Mouse (Mus musculus) mesoderm, embryonic 11.5 days (tissue): ENCODE measurements around the gene Itga11.
"Not testable (repeated sequence)": the region's sequence is repeated elsewhere in the genome, so short reads cannot be mapped to it uniquely, and the experiment has no call there.

ENCODE experiments used
- DNase-seq: peaks from one replicate; pipeline ENCODE4 v3.0.0-alpha.2; 2012; ENCODE audit warnings: low read depth, low spot score

Gene Itga11

DNA sequence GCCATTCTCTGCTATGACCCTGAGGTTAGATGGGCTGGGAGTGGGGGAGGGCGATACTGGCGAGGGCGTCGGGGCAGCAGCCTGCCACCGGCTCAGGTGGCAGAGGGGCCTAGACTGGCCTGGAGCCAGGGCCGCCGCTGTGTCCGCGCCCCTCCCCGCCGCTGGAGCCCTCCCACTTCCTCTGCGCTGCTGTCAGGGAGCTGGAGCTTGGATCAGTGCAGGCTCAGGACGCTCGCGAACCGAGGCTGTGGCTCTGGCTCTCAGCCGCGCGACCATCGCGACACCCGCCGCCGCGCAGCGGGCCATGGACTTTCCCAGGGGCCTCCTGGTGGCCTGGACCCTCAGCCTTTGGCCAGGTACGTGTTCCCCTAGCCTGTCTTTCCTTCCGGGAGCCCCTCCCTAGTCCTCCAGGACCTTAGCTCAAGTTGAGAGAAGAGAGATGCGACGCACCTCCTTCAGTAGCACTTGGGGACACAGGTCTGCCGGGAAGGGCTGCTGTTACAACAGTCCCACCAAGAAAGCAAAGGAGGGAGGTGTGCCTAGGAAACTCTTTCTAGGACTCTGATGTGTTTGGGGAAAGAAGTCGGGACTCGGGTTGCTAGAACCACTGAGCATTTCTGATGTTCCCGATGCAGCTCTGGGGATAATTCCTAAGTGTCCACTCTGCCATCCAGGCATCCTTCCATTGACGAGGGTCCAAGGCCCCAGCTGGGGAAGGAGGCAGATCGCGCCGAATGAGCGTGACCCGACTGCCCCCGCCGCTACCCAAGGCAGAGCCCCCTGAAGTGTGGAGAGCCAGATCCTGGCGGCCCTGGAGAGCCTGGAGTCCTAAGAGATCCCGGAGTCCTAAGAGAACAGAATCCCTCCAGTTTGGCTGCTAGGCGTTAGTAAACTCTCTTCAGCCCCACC lies at the start of gene Itga11:
Gene Itga11, plus strand, starts transcription at position 186 of the 909 bp plus-strand sequence.
- DNase-seq, result peak; percentile 39

DNA sequence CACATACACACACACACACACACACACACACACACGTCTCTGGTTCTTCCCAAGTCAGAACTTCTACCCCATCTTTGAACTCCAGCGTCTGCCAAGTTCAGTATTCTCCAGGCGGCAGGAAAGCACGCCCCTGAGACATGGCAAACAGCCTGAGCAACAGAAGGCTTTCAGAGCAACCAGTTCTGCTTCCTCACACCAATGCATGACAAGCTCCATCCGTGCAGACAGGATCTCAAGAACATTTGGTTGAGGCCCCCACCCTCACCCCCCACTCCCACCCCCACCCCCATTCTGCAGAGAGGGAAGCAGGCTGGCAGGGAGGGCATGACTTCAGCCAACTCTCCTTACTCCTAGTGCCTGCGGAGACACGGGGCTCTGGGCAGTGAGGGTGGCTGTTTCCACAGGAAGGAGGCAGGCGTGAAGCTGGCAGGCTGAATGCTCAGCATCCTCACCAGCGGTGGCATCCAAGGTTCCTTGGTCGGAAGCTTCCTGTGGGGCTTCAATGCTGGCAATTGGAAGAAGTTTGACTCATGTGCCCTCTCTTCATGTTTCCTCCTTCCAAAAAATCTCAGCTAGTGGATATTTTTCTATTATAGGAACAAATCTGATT lies 46.9 kb upstream of the Itga11 start:
- DNase-seq, result no peak

DNA sequence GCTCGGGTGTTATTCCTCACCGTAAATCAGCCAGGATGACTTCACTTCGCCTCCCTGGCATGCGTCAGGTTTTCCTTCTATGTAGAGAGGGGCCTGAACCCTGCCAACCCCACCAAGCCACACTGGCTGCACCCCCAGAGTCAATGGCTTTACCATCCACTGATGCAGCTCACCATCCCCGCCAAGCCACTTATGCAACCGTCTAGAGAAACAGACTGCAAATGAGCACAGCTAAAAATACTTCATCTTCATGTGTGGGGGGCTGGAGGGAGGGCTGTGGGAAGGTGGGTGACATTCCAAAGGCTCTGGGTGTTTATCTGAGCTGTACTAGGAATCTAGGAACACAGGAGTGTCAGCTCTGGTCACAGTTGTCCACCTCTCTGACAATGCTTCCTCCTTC lies 45.2 kb upstream of the Itga11 start:
- no peak for DNase-seq

DNA sequence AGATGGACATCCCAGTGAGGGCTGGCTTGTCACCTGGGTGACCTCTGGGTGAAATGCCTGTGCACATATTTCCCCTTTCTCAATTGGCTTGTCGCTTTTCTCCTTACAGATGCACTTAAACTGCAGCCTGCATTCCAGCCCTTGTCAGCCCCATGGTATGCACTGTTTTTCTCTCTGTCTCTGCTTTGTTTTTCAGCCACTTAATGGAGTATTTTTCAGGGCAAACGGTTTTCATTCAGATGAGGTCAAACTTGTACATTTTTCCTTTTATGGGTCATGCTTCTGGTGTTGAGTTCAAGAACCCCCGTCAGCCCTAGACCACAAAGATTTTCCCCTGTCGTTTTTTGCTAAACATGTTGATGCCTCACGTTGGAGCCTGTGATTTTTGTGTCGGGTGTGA lies 39.6 kb upstream of the Itga11 start:
- peak; percentile 17 for DNase-seq

DNA sequence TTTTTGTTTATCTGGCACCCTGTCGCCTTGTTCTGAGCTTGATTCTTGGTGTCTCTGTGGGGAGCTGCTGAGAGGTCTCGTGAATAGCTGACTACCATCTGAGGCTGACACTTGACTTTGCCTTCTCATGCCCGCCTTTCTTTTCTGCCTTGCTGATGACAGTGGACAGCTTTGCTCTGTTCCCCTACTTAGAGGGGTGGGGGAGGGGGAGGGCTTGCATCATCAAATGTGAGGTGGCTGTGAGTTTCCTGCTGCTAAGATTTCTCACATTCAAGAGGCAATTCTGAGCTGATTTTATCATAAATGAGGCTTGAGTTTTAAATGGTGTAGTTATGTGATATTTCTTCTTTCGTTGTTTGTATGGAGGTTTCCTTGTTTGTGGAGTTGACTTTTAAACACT lies 37.9 kb upstream of the Itga11 start:
- DNase-seq, result no peak

DNA sequence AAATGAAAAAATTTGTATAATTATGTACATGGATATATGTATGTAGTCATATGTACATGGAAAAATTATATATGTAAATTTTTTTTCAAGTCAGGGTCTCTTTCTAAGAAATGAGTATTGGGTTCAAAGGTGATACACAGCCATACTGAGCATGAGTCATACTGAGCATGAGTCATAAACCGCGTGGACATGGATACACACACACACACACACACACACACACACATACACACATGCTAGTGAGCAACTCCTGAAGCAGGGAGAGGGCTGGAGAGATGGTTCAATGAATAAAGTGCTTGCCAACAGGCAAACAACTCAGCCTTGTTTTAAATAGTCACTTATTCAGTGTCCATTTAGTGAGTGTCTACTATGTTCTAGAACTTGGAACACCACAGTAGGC lies 37.4 kb upstream of the Itga11 start:
- no peak for DNase-seq

DNA sequence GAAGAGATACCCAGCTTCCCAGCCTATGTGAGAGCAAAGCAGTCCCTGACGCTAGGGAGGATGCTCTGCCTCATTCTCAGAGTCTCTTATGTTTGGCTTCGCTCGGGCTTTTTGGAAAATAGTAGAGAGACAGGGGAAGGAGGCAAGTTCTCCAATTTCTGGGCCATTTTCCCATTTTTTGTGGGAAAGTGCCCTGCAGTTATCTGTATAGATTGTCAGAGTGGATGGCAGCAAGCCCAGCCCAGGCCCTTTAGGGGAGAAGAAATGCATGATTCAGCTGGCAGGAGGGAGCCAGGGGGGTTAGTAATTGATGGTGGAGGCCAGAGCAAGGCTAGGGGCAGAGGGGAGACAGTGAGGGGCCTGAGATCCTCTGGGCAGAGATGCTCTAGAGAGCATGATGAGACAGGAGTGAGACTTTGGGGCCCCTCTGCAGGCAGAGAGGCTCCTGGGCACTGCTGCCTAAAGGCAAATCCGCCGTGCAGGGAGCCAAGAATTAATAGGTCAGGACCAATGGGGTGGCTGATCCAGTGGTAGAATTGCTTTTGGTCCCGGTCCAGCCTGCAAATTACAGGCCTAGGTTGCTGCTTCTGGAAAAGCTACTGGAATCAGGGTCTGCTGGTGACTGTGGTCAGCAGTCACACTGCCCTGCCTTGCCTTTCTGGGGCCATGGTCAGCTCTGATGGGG lies 31.8 kb upstream of the Itga11 start:
- DNase-seq, result no peak

DNA sequence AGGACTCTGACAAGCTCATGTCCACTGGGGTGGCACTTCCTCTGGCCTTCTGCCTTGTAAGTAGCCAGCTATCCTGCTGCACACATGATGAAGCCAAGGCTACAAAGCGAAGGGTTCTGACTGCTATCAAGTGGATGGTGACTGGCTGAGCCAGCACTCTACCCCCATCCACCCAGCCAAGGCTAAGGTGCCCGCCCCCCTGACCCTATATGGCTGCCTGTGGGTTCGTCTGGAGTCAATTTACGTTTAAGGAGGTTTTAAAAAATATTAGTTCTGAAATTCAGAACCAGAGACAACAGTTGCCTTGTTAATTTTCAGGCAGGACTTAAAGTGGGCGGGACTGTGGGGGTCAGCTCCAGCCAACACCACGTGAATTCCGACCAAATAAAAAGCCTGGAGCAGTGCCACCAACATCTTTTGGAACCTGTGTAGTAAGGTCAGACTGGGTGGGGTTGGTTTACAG lies 30.9 kb upstream of the Itga11 start:
- DNase-seq, result no peak

DNA sequence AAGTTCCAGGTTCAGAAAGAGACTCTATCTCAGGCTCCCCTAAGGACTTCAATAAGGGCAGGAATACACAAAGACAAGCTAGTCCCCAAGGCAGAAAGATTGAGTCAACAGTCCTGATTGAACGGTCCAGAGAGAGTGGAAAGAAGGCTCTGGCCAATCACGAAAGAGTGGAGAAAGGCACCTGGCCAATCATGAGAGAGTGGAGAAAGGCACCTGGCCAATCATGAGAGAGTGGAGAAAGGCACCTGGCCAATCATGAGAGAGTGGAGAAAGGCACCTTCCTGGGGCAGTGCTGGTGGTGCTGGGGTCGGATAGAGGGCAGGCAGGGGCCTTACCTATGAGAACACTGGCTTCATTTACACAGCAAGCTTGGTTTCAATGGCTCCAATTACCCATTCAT lies 28.2 kb upstream of the Itga11 start:
- DNase-seq, result no peak

DNA sequence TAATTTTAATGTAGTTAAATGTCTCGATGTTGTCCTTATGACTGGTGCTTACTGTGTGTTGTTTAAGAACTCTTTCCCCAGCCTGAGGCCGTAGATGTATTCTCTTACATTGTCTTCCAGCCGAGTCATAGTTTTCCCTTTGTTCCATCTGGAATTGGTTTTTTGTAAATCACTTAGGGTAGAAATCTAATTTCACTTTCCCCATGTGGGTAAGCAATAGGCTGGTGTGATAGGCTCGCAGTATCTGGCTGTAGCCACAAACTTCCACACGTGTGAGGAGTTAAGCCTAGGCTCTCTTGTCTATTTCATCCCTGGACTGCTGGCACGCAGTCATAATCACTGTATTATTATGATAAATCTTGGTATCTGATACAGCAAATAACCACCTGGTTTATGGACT lies 26.9 kb upstream of the Itga11 start:
- DNase-seq, result no peak

DNA sequence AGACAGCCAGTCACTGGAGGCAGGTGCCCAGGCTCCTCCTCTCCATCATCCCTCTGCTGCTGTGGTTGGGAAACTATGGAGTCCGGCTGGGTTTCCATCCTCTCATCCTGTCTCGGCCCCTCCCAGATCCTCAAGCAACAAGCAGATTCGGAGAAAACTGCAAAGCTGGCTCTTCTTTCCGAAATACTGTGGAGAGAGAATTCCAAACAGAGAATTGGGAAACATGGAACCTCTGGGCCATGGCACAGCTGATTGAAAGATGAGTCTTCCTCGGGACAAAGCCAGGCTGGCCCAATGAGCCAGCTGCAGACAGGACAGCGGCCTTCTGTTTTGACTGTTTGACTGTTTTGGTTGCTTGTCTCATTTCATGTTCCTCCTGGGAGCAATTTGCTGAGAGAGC lies 23.3 kb upstream of the Itga11 start:
- DNase-seq, result no peak

DNA sequence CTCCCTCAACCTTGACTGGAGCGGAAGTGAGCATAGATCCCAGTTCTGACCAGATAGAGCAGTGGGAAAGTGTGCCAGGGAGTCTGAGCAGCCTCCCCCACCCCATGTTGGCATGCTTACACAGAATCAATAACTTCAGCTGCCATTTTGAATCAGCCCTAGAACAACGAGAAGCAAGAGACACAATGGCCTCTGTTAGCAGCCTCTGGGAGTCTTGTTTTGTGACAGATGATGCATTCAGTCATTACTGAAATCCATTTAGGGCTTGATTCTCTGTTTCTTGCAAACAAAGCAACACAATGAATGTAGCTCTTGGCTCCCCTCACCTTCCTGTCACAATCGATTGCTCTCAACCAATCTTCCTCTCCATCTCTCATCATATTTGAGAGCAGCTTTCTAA lies 19.6 kb upstream of the Itga11 start:
- no peak for DNase-seq

DNA sequence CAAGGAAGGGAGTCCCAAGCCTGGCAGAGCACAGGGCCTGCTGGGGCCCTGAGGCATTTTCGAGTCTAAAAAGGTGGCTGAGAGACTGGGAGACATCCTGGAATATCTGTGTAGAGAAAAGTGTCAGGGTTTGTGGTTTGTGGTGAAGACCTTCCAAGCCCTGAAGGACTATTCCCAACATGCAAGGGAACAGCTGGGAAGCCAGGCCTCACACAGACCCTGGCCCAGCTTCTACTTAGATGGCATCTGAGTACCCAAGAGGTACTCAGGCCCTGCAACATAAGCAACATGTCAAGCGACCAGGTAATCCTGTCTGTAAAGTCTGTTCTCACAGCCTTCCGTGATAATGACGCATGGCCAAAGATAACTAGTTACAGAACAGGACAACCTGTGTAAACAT lies 18.6 kb upstream of the Itga11 start:
- DNase-seq, result no peak

DNA sequence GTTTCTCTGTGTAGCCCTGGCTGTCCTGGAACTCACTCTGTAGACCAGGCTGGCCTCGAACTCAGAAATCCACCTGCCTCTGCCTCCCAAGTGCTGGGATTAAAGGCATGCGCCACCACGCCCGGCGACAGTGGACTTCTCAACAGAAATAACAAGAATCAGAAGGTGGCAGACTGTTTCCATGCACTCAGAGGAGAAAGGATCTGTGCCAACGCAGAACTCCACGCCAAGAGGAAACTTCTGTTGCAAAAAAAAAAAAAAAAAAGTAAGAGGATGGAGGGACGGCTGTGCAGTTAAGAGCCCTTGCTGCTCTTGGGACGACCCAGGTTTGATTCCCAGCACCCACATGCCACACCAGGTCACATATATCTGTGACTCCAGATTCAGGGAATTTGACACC lies 16.7 kb upstream of the Itga11 start:
- DNase-seq, result not testable (repeated sequence)

DNA sequence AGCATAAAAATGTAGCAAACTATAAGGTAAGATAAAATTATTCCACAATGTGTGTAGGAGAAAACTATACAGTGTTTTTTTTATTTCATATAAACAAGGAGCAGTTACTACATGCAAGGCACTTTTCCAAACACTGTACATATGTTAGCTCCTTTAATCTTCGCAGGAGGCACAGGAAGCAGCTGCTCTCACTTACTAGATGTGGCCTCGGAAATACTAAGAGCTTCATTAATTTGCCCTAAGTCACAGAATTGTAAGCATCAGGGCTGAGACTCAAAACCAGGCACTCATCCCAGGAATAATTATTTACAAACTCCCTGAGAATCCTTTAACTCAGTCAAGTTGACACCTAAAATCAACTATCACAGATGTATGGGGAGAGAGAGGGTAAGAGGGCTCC lies 14.2 kb upstream of the Itga11 start:
- no peak for DNase-seq

DNA sequence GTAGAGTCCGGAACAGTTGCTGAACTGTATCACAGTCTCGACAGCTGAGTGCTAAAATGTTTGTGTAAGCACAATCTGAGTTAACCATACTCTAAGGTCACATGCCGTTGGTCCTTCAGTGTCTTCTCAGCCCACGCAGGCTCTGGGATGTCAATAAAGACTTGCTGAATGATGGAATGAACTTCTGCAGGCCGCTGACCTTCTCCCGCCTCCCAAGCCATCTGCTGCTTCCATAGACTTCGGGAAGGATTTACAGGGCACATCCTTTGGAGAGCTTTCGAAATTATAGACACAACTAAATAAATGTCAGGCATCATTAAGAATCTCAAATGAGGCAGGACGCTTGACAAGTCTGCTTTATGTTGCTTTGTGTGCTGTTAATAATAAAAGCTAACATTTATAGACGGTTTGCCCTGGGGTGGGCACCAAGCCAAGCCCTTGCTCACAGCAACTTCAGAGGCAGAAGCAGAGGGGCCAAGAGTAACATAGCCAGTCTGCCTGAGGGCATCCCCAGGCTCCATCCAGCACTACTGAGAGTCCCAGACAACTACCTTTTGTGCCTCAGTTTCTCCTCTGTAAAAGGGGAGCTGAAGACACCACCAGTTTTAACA lies 13.4 kb upstream of the Itga11 start:
- peak; percentile 43 for DNase-seq

DNA sequence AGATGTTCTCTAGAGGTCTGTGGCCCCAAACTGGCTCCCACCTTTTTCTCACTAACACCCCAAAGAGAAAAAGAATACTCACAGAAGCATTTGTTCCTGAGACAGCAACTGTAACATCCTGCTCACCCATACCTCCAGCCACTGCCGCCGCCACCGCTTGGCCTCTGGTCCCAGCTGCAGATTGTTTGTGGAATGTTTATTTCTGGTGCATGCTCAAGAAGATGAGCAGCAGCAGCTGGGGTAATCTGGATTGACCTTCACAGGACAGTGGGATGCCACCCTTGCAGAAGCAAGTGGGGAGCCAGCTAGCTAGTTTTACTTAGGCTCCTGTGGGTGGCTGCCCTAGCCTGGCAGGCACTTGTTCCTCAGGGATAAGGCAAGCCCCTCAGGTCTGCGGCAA lies 11.7 kb upstream of the Itga11 start:
- no peak for DNase-seq

DNA sequence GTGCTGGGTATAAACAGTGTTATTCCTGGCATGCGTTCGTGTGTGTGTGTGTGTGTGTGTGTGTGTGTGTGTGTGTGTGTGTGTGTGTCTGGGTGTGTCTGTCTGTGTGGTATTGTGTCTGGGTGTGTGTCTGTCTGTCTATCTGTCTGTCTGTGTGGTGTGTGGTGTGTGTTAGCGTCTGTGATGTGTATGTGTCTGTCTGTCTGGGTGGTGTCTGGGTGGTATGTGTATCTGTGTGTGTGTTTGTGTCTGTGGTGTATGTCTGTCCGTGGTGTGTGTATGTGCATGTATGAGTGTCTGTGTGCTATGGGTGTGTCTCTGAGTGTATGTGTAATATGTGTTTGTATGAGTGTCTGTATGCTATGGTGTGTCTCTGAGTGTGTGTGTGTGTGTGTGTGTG lies 9.1 kb upstream of the Itga11 start:
- no peak for DNase-seq

DNA sequence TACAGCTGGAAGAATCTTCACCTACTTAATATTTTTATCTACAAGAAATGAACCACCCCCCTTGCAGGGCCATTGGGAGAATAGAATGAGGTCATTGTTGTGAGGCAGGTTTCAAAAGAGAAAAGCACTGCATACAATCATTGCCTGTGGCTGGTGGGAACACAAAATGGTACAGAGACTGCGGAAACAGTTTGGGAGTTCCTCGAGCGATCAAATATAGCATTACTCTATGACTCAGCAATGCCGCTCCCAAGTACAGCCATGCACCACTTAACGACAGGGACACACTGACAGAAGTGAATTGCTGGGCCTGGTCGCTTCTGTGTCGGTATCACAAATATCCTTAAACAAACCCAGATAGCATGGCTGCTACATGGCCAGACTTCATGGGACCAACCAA lies 4.4 kb upstream of the Itga11 start:
- DNase-seq, result no peak

DNA sequence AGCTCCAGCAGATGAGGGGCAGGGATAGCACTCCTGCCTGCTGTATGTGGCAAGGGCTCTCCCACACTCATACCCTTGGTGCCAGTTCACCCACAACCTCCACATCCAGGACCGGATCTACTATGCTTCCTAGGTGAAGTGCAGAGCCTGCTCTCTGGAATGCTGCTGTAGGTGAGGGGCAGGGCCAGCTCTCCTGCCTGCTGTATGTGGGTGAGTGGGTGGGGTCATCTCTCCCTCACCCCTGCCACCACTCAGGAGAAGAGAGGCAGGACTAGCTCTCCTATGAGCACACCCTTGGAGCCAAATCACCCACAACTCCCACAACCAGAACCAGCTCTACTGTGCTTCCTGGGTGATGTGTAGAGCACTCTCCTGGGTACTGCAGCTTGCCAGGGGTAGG lies 2.5 kb upstream of the Itga11 start:
- DNase-seq, result no peak

DNA sequence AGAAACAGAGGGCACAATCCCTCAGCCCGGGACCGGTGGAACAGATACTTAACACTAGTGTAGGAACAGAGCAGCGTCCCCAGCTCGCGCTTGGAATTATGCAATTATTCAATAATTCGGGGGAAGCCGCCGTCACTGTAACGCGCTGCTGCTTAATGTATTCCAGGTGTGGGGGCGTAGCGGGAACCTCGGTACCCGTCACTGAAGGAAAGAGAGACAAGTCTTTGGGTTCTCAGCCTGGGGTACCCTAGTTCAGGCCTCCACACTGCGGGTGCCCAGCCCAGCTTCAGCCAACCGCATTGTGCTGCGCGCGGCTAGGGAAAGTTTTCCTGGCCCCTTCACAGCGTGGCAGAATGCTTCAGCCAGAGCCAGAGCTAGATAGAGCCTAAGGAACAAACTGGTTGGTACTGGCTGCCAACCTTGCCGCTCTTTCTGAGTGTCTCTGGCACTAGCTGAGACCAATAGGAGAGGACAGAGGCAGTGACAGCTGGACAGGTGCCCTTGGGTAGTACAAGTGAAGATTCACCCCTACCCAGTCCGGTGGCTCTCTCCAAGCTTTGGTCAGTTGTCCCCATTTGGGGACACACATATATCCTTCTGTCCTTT lies 1.0 kb downstream of the Itga11 start:
- no peak for DNase-seq

DNA sequence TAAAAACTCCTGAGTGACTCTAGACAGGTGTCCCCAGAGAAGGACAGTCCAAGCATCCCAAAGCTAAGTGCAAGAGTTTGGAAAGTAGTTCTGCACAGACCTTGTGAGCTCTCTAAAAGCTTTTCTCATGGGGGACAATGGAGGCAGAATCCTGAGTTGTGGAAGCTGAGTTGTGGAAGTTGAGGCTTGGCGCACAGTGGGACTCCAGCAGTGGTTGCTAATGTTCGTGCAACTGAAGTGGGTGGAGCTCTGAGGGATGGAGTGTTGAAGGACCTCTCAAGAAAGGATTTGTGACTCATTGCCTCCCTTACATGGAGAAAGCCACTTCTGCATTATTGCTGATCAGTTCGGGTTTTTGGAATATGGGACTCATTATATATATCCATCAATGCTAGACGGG lies 1.8 kb downstream of the Itga11 start:
- no peak for DNase-seq
